Mouse (Mus musculus) liver, embryonic 13.5 days (tissue): ENCODE data around the gene Gapdh. TPM values are rescaled to one million over a fixed set of nuclear protein-coding genes. Genes with fewer than 3 reads are reported as not detected.

Experiments
- ATAC-seq: fragments of 200-750 bp; cut with Nextera tagmentation; 2 replicates; pipeline ENCODE4 v1.8.0; 2017; ENCODE audit warnings: low read depth, mild to moderate bottlenecking, moderate number of reproducible peaks, moderate library complexity
- DNase-seq: peaks from one replicate; pipeline ENCODE4 v3.0.0; 2022
- H3K27ac ChIP-seq: fragments of 300-500 bp; sonication (generic); 2 replicates; pipeline ENCODE4 v1.5.1; 2015; ENCODE audit warnings: moderate library complexity, mild to moderate bottlenecking, inconsistent platforms
- H3K27me3 ChIP-seq: fragments of 300-500 bp; sonication (generic); 2 replicates; pipeline ENCODE4 v1.6.1; 2015; ENCODE audit warnings: mild to moderate bottlenecking, inconsistent platforms
- H3K36me3 ChIP-seq: fragments of 300-500 bp; sonication (generic); 2 replicates; pipeline ENCODE4 v1.6.1; 2015; ENCODE audit warnings: mild to moderate bottlenecking, inconsistent platforms
- H3K4me1 ChIP-seq: fragments of 300-500 bp; sonication (generic); replicated peaks from 2 replicates; pipeline ENCODE4 v1.6.1; 2015; ENCODE audit warnings: inconsistent platforms
- H3K4me2 ChIP-seq: fragments of 300-500 bp; sonication (generic); 2 replicates; pipeline ENCODE4 v1.6.1; 2015; ENCODE audit warnings: inconsistent platforms, mild to moderate bottlenecking, moderate library complexity
- H3K4me3 ChIP-seq: fragments of 300-500 bp; sonication (generic); replicated peaks from 2 replicates; pipeline ENCODE4 v1.5.1; 2015; ENCODE audit warnings: mild to moderate bottlenecking, inconsistent platforms
- H3K9ac ChIP-seq: fragments of 300-500 bp; sonication (generic); 2 replicates; pipeline ENCODE4 v1.6.1; 2015; ENCODE audit warnings: mild to moderate bottlenecking, inconsistent platforms
- H3K9me3 ChIP-seq: fragments of 300-500 bp; sonication (generic); replicated peaks from 2 replicates; pipeline ENCODE4 v1.6.1; 2016; ENCODE audit warnings: inconsistent platforms
- WGBS: fragments of 180-500 bp; shearing (Covaris S2); methylation state at CpG from one replicate; pipeline ENCODE4 v1.1.7; 2015; ENCODE audit not compliant: insufficient replicate concordance; 5-methylcytosine and 5-hydroxymethylcytosine counted together
- polyA plus RNA-seq: library from polyadenylated mRNA; unstranded; fragments of >200 nt; fragmentation: Nextera tagmentation; extraction: Ambion mirVana; gene quantifications from 2 replicates; pipeline ENCODE4 v1.2.1, GENCODE M21; 2015

Gene Gapdh
- polyA plus RNA-seq, 1 experiment from 2014 or later = 1,179 TPM

DNA sequence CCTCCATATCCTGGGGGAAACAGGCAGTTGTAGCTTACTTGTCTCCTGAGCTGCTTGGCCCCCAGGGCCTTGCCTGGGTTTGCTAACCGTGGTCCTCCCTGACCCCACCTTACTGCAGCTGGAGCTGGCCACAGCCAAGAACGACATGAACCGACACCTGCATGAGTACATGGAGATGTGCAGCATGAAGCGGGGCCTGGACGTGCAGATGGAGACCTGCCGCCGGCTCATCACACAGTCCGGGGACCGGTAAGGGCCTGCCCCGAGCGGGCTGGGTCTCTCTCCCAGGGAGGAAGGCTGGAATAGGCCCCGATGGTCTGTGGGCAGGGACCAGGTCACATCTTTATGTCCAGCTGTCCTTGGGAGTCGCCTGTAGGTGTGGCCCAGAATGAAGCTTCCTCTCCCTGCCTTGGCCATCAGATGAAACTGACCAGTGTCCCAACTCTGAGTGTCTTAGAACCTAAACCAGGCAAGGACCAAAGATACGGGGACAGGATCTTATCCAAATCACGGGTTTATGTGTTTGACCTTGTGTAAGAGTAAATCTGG is 7.2 kb downstream of the Gapdh start:
- DNase-seq (no peak), ATAC-seq (no peak)
- no peak overlapping the region; the same call in none of the 2 replicates for H3K27ac ChIP-seq
- 83% methylated on average over 15 of the region's 15 CpGs for WGBS
- H3K4me3 ChIP-seq = no peak overlapping the region
- H3K36me3 ChIP-seq = peaks cover 65% of the 10 kb centered on the region
- no peak overlapping the region for H3K4me2 ChIP-seq
- no peaks in the 10 kb centered on the region for H3K27me3 ChIP-seq
- H3K4me1 ChIP-seq = peaks cover 82% of the 10 kb centered on the region
- no peak overlapping the region for H3K9ac ChIP-seq
- H3K9me3 ChIP-seq = no peaks in the 10 kb centered on the region

DNA sequence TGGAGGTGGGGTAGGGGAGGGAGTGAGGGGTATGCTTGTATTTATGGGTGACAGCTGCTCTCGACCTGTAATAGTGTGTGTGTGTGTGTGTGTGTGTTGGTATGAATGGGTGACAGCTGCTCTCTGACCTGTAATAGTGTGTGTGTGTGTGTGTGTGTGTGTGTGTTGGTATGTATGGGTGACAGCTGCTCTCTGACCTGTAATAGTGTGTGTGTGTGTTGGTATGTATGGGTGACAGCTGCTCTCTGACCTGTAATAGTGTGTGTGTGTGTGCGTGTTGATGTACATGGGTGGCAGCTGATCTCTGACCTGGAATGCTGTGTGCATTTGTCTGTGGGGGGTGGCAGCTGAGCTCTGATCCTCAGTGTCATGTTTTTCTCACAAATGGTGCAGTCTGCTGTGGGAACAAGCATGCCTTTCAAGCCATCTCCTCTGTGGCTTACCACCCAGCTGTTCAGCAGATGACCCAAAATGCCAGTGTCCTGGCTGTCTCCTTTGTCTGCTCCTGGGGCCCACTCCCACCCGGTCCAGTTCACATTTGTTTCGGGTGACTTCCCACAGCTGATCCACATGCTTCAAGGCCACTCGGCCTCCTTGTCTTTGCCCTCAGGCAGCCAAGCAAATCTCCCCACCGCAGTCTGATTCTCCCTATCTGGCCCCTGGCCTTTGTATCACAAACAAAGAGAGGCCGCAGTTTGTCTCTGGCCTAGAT is 9.2 kb downstream of the Gapdh start:
- Histone ChIP-seq H3K9ac (no peak overlapping the region), H3K4me3 (no peak overlapping the region), H3K36me3 (peaks cover 59% of the 10 kb centered on the region), H3K9me3 (no peaks in the 10 kb centered on the region), H3K4me1 (peaks cover 84% of the 10 kb centered on the region), H3K4me2 (no peak overlapping the region), H3K27me3 (no peaks in the 10 kb centered on the region), H3K27ac (no peak overlapping the region)
- no peak for DNase-seq
- ATAC-seq = no peak
- 70% methylated on average over 7 of the region's 7 CpGs for WGBS

DNA sequence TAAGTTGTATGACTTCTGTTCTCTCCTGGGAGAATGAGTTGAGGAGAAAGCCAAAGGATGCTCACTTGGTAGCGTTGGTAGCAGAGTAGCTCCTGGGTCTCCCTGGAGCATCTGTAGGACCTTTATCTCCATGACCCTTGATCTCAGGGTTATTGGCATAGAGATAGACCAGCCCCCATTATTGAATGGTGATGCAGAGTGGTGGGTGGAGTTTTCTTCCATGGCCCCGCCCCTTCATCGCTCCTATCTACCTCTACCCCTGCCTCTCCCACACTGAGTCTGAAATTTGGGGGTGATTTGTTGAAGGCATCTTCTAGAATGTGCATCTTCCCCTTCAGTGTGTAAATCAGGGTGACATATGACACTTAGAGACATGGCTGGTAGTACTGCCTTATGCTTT is 9.8 kb downstream of the Gapdh start:
- peaks cover 57% of the 10 kb centered on the region for H3K36me3 ChIP-seq
- H3K27me3 ChIP-seq = no peaks in the 10 kb centered on the region
- no peak overlapping the region for H3K9ac ChIP-seq
- no peaks in the 10 kb centered on the region for H3K9me3 ChIP-seq
- DNase-seq (no peak), ATAC-seq (no peak)
- H3K4me3 ChIP-seq = no peak overlapping the region
- no peak overlapping the region for H3K27ac ChIP-seq
- peaks cover 84% of the 10 kb centered on the region for H3K4me1 ChIP-seq
- WGBS = 70% methylated on average over 3 of the region's 3 CpGs
- H3K4me2 ChIP-seq = no peak overlapping the region

DNA sequence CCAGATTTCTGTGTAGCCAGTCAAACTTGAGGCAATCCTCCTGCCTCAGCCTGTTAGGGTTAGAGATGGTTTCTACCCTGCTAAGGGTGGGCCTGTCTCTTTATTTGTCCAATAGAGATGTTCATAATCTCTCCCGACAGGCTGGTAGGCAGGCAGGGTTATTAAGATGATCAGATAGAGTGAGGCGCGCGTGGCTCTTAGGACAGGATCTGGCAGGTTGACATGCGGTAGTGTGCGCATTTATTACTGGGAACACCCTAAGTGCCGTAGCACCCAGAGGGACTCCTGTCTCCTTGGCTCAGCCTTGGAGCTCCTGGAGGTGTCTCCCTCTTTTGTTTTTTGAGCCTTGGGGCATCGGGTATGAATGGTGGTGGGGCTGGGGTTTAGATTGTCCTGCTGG is 11.0 kb downstream of the Gapdh start:
- Histone ChIP-seq H3K9ac (no peak overlapping the region), H3K4me1 (peaks cover 78% of the 10 kb centered on the region), H3K4me2 (no peak overlapping the region), H3K27me3 (no peaks in the 10 kb centered on the region), H3K9me3 (no peaks in the 10 kb centered on the region), H3K36me3 (peaks cover 52% of the 10 kb centered on the region), H3K27ac (0 out of 2 replicates have a peak overlapping the region, but pooled peaks have one; percentile 2), H3K4me3 (no peak overlapping the region)
- 48% methylated on average over 8 of the region's 8 CpGs for WGBS
- DNase-seq (no peak), ATAC-seq (peak; percentile 44)

DNA sequence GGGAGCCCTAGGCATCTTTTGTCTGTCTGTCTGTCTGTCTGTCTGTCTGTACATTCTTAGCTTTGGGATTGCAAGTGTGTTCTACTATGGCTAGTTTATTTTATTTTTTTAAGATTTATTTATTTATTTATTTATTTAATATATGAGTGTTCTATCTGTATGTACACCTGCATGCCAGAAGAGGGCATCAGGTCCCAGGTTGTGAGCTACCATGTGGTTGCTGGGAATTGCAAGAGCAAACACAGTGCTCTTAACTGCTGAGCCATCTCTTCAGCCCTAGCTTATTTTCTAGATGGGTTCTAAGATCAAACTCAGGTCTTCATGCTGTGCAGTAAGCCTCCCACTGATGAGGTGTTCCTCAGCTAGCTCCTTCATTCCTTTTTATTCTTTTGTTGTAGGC is 11.7 kb downstream of the Gapdh start:
- no peak overlapping the region for H3K27ac ChIP-seq
- H3K4me2 ChIP-seq = no peak overlapping the region
- H3K9ac ChIP-seq = no peak overlapping the region
- no peaks in the 10 kb centered on the region for H3K9me3 ChIP-seq
- H3K4me1 ChIP-seq = peaks cover 74% of the 10 kb centered on the region
- no peak overlapping the region for H3K4me3 ChIP-seq
- H3K36me3 ChIP-seq = peaks cover 48% of the 10 kb centered on the region
- no peaks in the 10 kb centered on the region for H3K27me3 ChIP-seq
- no peak for DNase-seq
- ATAC-seq = no peak

DNA sequence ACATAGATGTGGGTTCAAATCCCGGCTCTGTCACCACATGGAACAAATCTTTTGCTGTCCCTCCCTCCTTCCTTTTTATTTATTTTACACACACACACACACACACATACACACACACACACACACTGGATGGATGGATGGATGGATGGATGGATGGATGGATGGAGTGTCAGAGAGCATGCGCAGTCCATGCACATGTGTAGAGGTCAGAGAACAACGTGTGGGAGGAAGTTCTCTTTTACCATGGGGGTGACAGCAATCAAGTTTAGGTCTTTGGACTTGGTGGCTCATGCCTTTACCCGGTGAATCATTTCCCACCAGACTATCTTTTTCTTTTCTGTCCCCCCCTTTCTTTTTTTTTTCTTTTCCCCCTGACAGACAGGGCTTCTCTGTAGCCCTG is 12.6 kb downstream of the Gapdh start:
- Histone ChIP-seq H3K4me1 (peaks cover 79% of the 10 kb centered on the region), H3K4me2 (no peak overlapping the region), H3K4me3 (no peak overlapping the region), H3K36me3 (peaks cover 43% of the 10 kb centered on the region), H3K9me3 (no peaks in the 10 kb centered on the region), H3K27me3 (no peaks in the 10 kb centered on the region), H3K9ac (no peak overlapping the region), H3K27ac (no peak overlapping the region; the same call in 1 of the 2 replicates)
- DNase-seq (no peak), ATAC-seq (no peak)
- 60% methylated on average over 4 of the region's 4 CpGs for WGBS

DNA sequence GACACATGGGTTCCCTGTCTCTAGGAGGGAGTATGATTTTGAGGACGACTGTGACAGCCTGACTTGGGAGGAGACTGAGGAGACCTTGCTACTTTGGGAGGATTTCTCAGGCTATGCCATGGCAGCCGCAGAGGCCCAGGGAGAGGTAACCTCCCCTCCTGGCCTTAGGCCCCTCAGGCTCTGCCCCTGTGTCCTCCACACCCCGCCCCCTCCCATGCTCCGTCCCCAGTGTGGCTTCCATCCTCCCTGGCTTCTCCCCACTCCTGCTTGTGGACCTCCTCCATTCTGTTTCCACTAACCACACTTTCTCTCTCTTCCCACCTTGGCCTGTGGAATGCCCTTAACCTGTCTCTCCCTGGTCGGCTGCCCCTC is 13.3 kb downstream of the Gapdh start:
- no peak overlapping the region for H3K4me3 ChIP-seq
- peak overlapping the region; percentile 40 for H3K4me2 ChIP-seq
- H3K9me3 ChIP-seq = no peaks in the 10 kb centered on the region
- H3K27me3 ChIP-seq = no peaks in the 10 kb centered on the region
- H3K27ac ChIP-seq = peak overlapping the region; percentile 63
- H3K4me1 ChIP-seq = peaks cover 86% of the 10 kb centered on the region
- H3K9ac ChIP-seq = no peak overlapping the region
- ATAC-seq (no peak), DNase-seq (no peak)
- whole genome bisulfite sequencing = 64% methylated on average over 5 of the region's 5 CpGs
- H3K36me3 ChIP-seq = peaks cover 39% of the 10 kb centered on the region

DNA sequence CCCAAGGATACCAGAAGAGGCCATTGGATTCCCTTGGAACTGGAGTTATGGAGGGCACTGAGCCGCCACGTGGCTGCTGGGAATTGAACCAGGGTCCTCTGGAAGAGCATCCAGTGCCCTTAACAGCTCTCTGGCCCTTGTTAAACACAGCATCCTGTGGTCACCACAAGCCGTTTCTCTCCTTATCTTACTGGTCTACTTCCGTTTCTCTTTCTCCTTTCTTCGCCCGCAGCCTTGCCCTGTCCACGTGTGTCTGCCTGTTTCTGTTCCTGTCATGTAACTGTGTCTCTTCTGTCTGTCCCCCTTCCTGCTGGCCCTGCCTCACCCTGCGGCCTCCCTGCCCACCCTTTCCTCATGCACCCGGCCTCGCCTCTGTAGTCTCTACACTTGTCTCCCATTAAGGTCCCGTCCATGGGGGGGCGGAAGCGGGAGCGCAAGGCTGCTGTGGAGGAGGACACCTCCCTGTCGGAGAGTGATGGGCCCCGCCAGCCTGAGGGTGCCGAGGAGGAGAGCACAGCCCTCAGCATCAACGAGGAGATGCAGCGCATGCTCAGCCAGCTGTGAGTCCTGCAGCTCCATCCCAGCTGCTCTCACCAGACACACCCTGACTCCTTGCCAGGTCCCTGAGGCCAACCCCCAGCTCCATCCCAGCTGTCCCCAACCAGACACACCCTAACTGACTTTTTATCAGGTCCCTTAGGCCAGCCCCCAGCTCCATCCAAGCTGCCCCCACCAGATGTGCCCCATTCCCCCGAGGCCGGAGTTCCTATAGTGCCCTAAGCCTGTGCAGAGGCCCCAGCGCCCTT is 13.9 kb downstream of the Gapdh start:
- peak overlapping the region; percentile 53; the same call in 1 of the 2 replicates for H3K9ac ChIP-seq
- H3K9me3 ChIP-seq = no peaks in the 10 kb centered on the region
- H3K4me1 ChIP-seq = peaks cover 88% of the 10 kb centered on the region
- peaks cover 35% of the 10 kb centered on the region for H3K36me3 ChIP-seq
- ATAC-seq (peak; percentile 50), DNase-seq (no peak)
- no peak overlapping the region for H3K4me3 ChIP-seq
- H3K27ac ChIP-seq = peak overlapping the region; percentile 63
- whole genome bisulfite sequencing = 30% methylated on average over 22 of the region's 22 CpGs
- H3K4me2 ChIP-seq = peak overlapping the region; percentile 40
- no peaks in the 10 kb centered on the region for H3K27me3 ChIP-seq

DNA sequence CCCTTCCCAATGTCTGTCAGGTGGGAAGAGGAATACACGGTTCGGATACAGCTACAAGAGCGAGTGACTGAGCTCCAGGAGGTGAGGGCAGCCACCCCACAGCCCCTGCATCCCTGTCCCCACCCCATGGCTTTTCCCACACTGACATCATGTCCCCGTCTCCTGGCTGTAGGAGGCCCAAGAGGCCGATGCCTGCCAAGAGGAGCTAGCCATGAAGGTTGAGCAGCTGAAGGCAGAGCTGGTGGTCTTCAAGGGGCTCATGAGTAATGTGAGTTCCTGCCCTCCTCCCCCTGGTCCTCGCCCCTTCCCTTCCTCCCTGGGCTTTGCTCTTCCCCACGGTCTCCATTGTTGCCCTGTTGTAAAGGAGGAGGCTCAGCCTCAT is 16.7 kb downstream of the Gapdh start:
- Histone ChIP-seq H3K27me3 (no peaks in the 10 kb centered on the region), H3K9ac (no peak overlapping the region), H3K9me3 (no peaks in the 10 kb centered on the region), H3K4me2 (no peak overlapping the region), H3K27ac (peak overlapping the region; percentile 45; the same call in 1 of the 2 replicates), H3K36me3 (peaks cover 30% of the 10 kb centered on the region), H3K4me3 (no peak overlapping the region), H3K4me1 (peaks cover 87% of the 10 kb centered on the region)
- 75% methylated on average over 7 of the region's 7 CpGs for WGBS
- ATAC-seq (no peak), DNase-seq (no peak)

DNA sequence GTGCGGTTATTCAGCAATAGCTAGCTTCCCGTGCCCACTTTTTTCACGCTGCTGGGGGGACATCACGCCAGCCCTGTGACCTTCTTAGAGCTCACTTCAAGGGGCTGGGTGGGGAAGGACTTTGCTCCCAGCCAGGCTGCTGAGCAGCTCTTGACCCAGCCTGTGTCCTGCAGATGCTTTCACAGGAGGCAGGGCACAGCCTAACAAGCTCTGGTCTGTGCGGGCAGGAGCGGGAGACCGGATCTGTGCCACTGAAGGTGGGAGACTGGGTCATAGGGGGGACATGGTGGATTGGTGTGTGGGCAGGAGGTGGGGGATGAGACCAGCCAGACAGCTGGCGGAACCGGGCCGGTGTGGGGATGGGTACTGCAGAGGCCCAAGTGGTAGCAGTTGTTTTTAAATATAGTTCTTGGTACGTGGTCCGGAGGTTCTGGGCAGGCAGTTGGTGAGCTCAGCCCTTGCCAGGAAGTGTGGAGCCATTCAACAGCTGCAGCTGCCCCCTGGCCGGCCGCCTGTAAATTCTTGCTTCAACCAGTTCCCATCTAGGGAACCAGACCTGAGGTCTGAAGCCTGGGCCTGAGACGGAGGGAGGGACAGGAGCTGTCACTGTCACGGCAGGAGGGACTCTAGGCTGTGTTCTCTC is 17.2 kb downstream of the Gapdh start:
- Histone ChIP-seq H3K27ac (peak overlapping the region; percentile 45), H3K4me1 (peaks cover 87% of the 10 kb centered on the region), H3K36me3 (peaks cover 35% of the 10 kb centered on the region), H3K4me3 (no peak overlapping the region), H3K9ac (no peak overlapping the region), H3K9me3 (no peaks in the 10 kb centered on the region), H3K4me2 (0 out of 2 replicates have a peak overlapping the region, but pooled peaks have one; percentile 4), H3K27me3 (no peaks in the 10 kb centered on the region)
- no peak for ATAC-seq
- WGBS = 69% methylated on average over 16 of the region's 16 CpGs
- DNase-seq = no peak

DNA sequence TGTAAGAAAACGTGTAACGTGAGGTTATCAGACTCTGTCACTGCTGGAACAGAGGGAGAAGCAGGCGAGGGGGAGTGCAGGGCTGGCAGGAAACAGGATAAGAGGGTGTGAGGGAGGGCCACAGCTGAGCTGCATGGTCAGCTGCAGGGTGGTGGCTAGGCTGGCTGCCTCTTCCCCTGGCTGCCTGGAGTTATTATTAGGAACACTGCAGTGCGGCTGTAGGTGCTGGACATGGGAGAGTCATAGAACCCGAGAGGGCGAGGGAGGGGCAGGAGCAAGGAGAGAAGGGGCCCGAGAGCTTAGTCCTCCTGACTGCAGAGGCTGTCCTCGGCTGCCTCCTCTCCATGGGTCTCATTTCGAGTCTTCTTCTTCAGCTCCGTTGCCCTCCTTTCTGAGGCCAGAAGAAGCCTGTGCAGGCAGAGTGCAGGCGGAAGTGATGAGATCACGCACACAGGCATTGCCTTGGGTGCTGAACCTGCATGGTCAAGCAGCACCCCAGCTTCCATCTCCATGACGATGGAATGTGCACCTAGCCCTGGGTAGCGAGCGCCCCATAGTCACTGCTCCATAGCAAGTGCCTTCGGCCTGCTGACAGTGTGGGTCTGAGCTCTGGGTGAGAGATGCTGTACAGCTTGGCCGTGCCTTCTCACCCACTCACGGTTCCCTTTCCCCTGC is 17.9 kb downstream of the Gapdh start:
- 41% methylated on average over 16 of the region's 18 CpGs for WGBS
- H3K4me3 ChIP-seq = no peak overlapping the region
- ATAC-seq (no peak), DNase-seq (no peak)
- peak overlapping the region; percentile 44 for H3K27ac ChIP-seq
- 0 out of 2 replicates have a peak overlapping the region, but pooled peaks have one; percentile 12 for H3K9ac ChIP-seq
- peaks cover 39% of the 10 kb centered on the region for H3K36me3 ChIP-seq
- no peaks in the 10 kb centered on the region for H3K9me3 ChIP-seq
- peak overlapping the region; percentile 12 for H3K4me2 ChIP-seq
- H3K27me3 ChIP-seq = no peaks in the 10 kb centered on the region
- H3K4me1 ChIP-seq = peaks cover 84% of the 10 kb centered on the region
